In the genomic region with DNA sequence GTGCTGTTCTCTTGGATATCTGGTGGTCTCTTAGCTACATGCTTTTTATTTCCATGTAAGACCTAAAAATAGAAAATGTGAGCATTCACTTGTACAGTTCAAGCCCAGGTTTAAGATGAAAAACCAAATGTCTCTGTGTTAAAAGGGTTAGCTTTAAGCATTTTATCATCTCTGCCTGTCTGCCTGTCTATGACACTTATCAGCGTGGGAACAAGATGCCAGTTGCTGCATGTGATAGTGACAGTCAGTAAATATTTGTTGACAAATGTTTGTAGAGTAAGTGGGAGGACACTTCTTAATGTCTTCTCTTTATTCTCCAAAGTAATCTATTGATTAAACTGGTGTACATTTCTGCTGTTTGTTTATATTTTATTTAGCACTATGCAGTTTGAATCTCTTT, we compare ENCODE assay signal across 15 mouse cellular contexts.
"Had no signal": no experiment of that assay in that cellular context is flagged by ENCODE, and none has a peak within 500 bp of the region (broad histone marks: within the 10 kb centered on the region; RNA-seq: fewer than 3 reads in every experiment).

No protein-coding gene starts in this region.

- H3K27me3 ChIP-seq: limb, embryonic 15.5 days; megakaryocyte, embryonic 14.5 days had no signal

- H3K4me2 ChIP-seq: limb, embryonic 15.5 days; lung, embryonic 14.5 days; midbrain, embryonic 12.5 days had no signal

- ATAC-seq: intestine, postnatal 0 days; midbrain, embryonic 16.5 days had no signal

- H3K27ac ChIP-seq: limb, embryonic 15.5 days; midbrain, embryonic 12.5 days had no signal

- H3K4me1 ChIP-seq: midbrain, embryonic 12.5 days had no signal

- H3K4me3 ChIP-seq: limb, embryonic 15.5 days; midbrain, embryonic 12.5 days had no signal

- H3K9me3 ChIP-seq: limb, embryonic 15.5 days; midbrain, embryonic 12.5 days had no signal

- H3K9ac ChIP-seq: limb, embryonic 15.5 days; lung, embryonic 14.5 days; midbrain, embryonic 12.5 days had no signal

- DNase-seq: kidney, adult 8-10 months; kidney, postnatal 25 days; layer of hippocampus, postnatal 36 days; lung, embryonic 14.5 days; lung, postnatal 10 days; lung, postnatal 4 days; right cerebral cortex, adult 18-20 months; right cerebral cortex, postnatal 25 days; thymus, adult 18-20 months; thymus, postnatal 14 days had no signal

- H3K36me3 ChIP-seq: limb, embryonic 15.5 days; midbrain, embryonic 12.5 days had no signal
